ENCODE assay signal across 11 mouse cellular contexts in the genomic region with DNA sequence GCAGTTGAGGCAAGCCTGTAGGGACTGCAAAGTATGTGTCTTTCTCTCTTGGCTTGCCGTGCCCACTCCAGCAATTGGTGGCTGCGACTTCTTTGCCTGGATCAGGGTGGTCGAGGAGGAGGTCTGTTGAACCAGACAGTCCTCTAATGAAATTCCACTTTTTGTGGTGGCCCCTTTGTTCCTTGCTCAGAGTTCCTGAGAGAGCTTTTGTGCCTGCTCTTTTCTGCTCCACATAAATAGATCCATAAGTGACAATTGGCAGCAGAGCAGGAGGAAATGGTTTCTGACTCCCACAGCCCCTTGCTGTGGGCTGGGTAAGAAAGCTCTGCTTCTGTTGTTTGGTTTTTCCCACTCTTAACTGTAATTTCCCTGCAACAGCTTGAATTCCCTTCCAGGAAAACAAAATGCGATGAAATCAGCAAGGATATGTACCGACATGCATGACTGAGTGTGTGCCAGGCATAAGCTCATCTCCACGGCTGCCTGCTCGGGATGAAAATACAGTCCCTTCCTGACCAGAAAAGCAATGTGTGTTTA. TPM values are rescaled to one million over a fixed set of nuclear protein-coding genes. Genes with fewer than 3 reads are reported as not detected.
DNase-seq lines count a peak whose midpoint lies in the region; ATAC-seq lines count a peak whose summit lies in the region.
"Had no signal": no experiment of that assay in that cellular context is flagged by ENCODE, and none has a peak within 500 bp of the region (broad histone marks: within the 10 kb centered on the region; RNA-seq: fewer than 3 reads in every experiment).

No protein-coding gene starts in this region.

- no peak overlapping the region for H3K27ac ChIP-seq in forebrain, embryonic 13.5 days
- no peak overlapping the region for H3K27ac ChIP-seq in forebrain, embryonic 11.5 days (ENCODE audit: low read depth, low read length)
- H3K27ac ChIP-seq in hindbrain, embryonic 14.5 days = peak overlapping the region; percentile 3; the same call in 1 of the 2 replicates
- H3K27ac ChIP-seq in neural tube, embryonic 13.5 days (replicated peaks) = peak overlapping the region; percentile 42; the same call in 1 of the 2 replicates
- H3K27ac ChIP-seq: stomach, embryonic 15.5 days had no signal

- no peaks in the 10 kb centered on the region for H3K9me3 ChIP-seq in forebrain, embryonic 13.5 days (replicated peaks)
- no peaks in the 10 kb centered on the region for H3K9me3 ChIP-seq in forebrain, embryonic 11.5 days (ENCODE audit: control insufficient read depth, low read length)
- H3K9me3 ChIP-seq in hindbrain, embryonic 14.5 days (ENCODE audit: control insufficient read depth, low read length) = no peaks in the 10 kb centered on the region
- no peaks in the 10 kb centered on the region for H3K9me3 ChIP-seq in neural tube, embryonic 13.5 days
- H3K9me3 ChIP-seq: stomach, embryonic 15.5 days had no signal

- H3K9ac ChIP-seq in forebrain, embryonic 13.5 days = no peak overlapping the region
- H3K9ac ChIP-seq in forebrain, embryonic 11.5 days (ENCODE audit: low read length) = no peak overlapping the region
- H3K9ac ChIP-seq in hindbrain, embryonic 14.5 days = no peak overlapping the region
- H3K9ac ChIP-seq in neural tube, embryonic 13.5 days = no peak overlapping the region
- H3K9ac ChIP-seq: lung, embryonic 14.5 days; stomach, embryonic 15.5 days had no signal

- H3K27me3 ChIP-seq in forebrain, embryonic 13.5 days = peaks cover 6% of the 10 kb centered on the region; the same call in 1 of the 2 replicates
- H3K27me3 ChIP-seq in forebrain, embryonic 11.5 days (ENCODE audit: control insufficient read depth, insufficient read depth, low read length) = no peaks in the 10 kb centered on the region; the same call in 1 of the 2 replicates
- no peaks in the 10 kb centered on the region for H3K27me3 ChIP-seq in hindbrain, embryonic 14.5 days (ENCODE audit: control insufficient read depth, insufficient read depth, low read length)
- no peaks in the 10 kb centered on the region for H3K27me3 ChIP-seq in neural tube, embryonic 13.5 days
- H3K27me3 ChIP-seq: stomach, embryonic 15.5 days had no signal

- no peak overlapping the region for H3K4me2 ChIP-seq in forebrain, embryonic 13.5 days
- H3K4me2 ChIP-seq in forebrain, embryonic 11.5 days (ENCODE audit: low read depth, low read length, severe bottlenecking) = no peak overlapping the region
- H3K4me2 ChIP-seq in hindbrain, embryonic 14.5 days (replicated peaks) = peak overlapping the region; percentile 1; the same call in 1 of the 2 replicates
- H3K4me2 ChIP-seq in neural tube, embryonic 13.5 days = no peak overlapping the region
- H3K4me2 ChIP-seq: lung, embryonic 14.5 days; stomach, embryonic 15.5 days had no signal

- WGBS in forebrain, embryonic 13.5 days = 16% methylated on average over 7 of the region's 7 CpGs
- 36% methylated on average over 7 of the region's 7 CpGs for WGBS in forebrain, embryonic 11.5 days
- WGBS in hindbrain, embryonic 14.5 days = 7% methylated on average over 7 of the region's 7 CpGs
- WGBS in neural tube, embryonic 13.5 days = 23% methylated on average over 7 of the region's 7 CpGs

- H3K4me3 ChIP-seq in forebrain, embryonic 13.5 days = no peak overlapping the region
- no peak overlapping the region for H3K4me3 ChIP-seq in forebrain, embryonic 11.5 days (ENCODE audit: low read depth, low read length)
- no peak overlapping the region for H3K4me3 ChIP-seq in hindbrain, embryonic 14.5 days (replicated peaks; ENCODE audit: low read length)
- H3K4me3 ChIP-seq in neural tube, embryonic 13.5 days = no peak overlapping the region
- H3K4me3 ChIP-seq: stomach, embryonic 15.5 days had no signal

- H3K36me3 ChIP-seq in forebrain, embryonic 13.5 days (ENCODE audit: poor library complexity, severe bottlenecking) = no peaks in the 10 kb centered on the region
- H3K36me3 ChIP-seq in forebrain, embryonic 11.5 days (ENCODE audit: control insufficient read depth, insufficient read depth, low read length) = no peaks in the 10 kb centered on the region
- no peaks in the 10 kb centered on the region for H3K36me3 ChIP-seq in hindbrain, embryonic 14.5 days (replicated peaks; ENCODE audit: control insufficient read depth, insufficient read depth)
- H3K36me3 ChIP-seq in neural tube, embryonic 13.5 days = no peaks in the 10 kb centered on the region
- H3K36me3 ChIP-seq: stomach, embryonic 15.5 days had no signal

- peaks cover 8% of the 10 kb centered on the region; the same call in 1 of the 2 replicates for H3K4me1 ChIP-seq in forebrain, embryonic 13.5 days
- H3K4me1 ChIP-seq in forebrain, embryonic 11.5 days (replicated peaks; ENCODE audit: control insufficient read depth, insufficient read depth, low read length) = peaks cover 7% of the 10 kb centered on the region
- 0 out of 2 replicates have a peak, but pooled peaks cover 8% of the 10 kb centered on the region for H3K4me1 ChIP-seq in hindbrain, embryonic 14.5 days (replicated peaks; ENCODE audit: control insufficient read depth, insufficient read depth, low read length)
- H3K4me1 ChIP-seq in neural tube, embryonic 13.5 days (replicated peaks) = peaks cover 15% of the 10 kb centered on the region
- H3K4me1 ChIP-seq: stomach, embryonic 15.5 days had no signal

- ATAC-seq in forebrain, embryonic 13.5 days = peak; percentile 27; the same call in 1 of the 2 replicates
- ATAC-seq in forebrain, embryonic 11.5 days (replicated peaks; ENCODE audit: low FRiP score) = no peak
- ATAC-seq in hindbrain, embryonic 14.5 days (ENCODE audit: low FRiP score) = peak; percentile 43; the same call in 1 of the 2 replicates
- ATAC-seq in neural tube, embryonic 13.5 days (ENCODE audit: low read depth) = no peak
- ATAC-seq: intestine, embryonic 16.5 days had no signal

- DNase-seq in forebrain, embryonic 11.5 days (ENCODE audit: low spot score) = no peak
- peak; percentile 13 to 14 for DNase-seq in right cerebral cortex, adult 2 months (ENCODE audit: low spot score in 2 of 2)
- no peak for DNase-seq in right cerebral cortex, postnatal 25 days
- peak; percentile 29 for DNase-seq in hindbrain, embryonic 14.5 days (ENCODE audit: low spot score)
- DNase-seq in yolk sac, embryonic 10.5 days (ENCODE audit: low spot score) = no peak
- DNase-seq in cerebellum, adult 9-10 months = no peak
- DNase-seq: lung, embryonic 14.5 days had no signal

RNA-seq across cellular contexts. Expression of gene Pxdc1, which starts 22.6 kb away (rescaled TPM):
- polyA plus RNA-seq in forebrain, embryonic 13.5 days (2015; fragmentation: Nextera tagmentation; extraction: Ambion mirVana) = 4.4 and 6.1 TPM in 2 replicates
- 4.6 and 5.0 TPM in 2 replicates for polyA plus RNA-seq in forebrain, embryonic 11.5 days (2014; fragmentation: Nextera tagmentation; extraction: Ambion mirVana)
- 10.4 and 13.2 TPM in 2 replicates for polyA plus RNA-seq in hindbrain, embryonic 14.5 days (2014; fragmentation: Nextera tagmentation; extraction: Ambion mirVana)
- 5.5 and 7.7 TPM in 2 replicates for polyA plus RNA-seq in neural tube, embryonic 13.5 days (2015; fragmentation: Nextera tagmentation; extraction: Ambion mirVana)

RNA-seq across cellular contexts. Expression of gene Fam50b, which starts 58.7 kb away (rescaled TPM):
- not detected in 2 replicates for polyA plus RNA-seq in forebrain, embryonic 13.5 days (2015; fragmentation: Nextera tagmentation; extraction: Ambion mirVana)
- polyA plus RNA-seq in forebrain, embryonic 11.5 days (2014; fragmentation: Nextera tagmentation; extraction: Ambion mirVana) = not detected in 2 replicates
- polyA plus RNA-seq in hindbrain, embryonic 14.5 days (2014; fragmentation: Nextera tagmentation; extraction: Ambion mirVana) = not detected in 2 replicates
- polyA plus RNA-seq in neural tube, embryonic 13.5 days (2015; fragmentation: Nextera tagmentation; extraction: Ambion mirVana) = not detected in 2 replicates
- polyA plus RNA-seq: intestine, embryonic 16.5 days; lung, embryonic 14.5 days; stomach, embryonic 15.5 days had no signal

Comparison
In these comparisons a context has a peak if more than half of its experiments do, and no peak if none do; other contexts are left out.
1. ATAC-seq: peak in forebrain, embryonic 13.5 days (single experiment) and hindbrain, embryonic 14.5 days (single experiment); none in forebrain, embryonic 11.5 days (single experiment) and neural tube, embryonic 13.5 days (single experiment).
2. DNase-seq: peak in right cerebral cortex, adult 2 months (2 of 2) and hindbrain, embryonic 14.5 days (single experiment); none in forebrain, embryonic 11.5 days (single experiment), right cerebral cortex, postnatal 25 days (single experiment), yolk sac, embryonic 10.5 days (single experiment) and cerebellum, adult 9-10 months (single experiment).
3. H3K27ac ChIP-seq: peak in hindbrain, embryonic 14.5 days (single experiment) and neural tube, embryonic 13.5 days (single experiment); none in forebrain, embryonic 13.5 days (single experiment) and forebrain, embryonic 11.5 days (single experiment).